In the genomic region with DNA sequence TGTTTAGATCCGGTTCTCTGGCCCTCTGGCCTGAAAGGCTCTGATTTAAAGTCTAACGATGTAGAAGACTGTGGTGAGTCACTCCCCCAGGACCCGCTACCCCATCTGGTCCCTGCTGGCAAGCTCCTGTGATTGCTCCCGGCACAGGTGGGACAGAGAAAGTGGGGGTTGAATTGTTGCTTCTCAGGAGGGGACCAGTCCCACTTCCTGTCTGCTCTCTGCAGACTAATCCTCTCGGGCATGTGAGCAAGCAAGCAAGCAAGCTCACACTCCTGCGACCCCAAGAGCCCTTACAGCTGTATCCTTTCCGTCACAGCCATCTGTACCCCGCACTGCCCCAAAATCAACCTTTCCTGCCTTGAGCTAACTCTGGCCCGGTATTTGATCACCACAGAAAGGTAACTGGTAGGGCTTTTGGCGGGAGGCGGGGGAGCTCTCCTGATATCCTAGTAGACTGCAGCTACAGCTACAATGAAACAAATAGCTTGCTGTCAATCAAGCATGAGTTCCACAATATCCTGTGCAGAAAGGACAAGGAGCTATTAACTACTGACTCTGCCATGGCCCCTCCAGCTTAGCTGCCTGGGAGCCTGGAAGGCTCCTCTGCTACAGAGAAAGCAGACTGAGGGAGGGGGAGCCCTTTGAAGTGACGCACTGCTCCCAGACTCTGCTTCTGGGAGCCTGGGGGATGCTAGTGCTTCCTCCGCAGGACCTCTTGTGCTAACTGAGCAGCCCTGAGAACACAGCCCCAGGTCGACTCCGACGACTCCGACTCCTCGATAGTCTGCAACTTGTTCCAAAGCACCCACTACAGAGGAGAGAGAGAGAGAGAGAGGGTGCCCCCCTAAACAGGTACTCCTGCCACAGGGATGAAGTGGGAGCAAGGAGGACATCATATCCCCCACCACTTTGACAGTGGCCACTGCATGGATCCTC, we compare ENCODE assay signal across 8 mouse cellular contexts.
DNase-seq lines count a peak whose midpoint lies in the region; ATAC-seq and TF ChIP-seq lines count a peak whose summit lies in the region.

No protein-coding gene starts in this region.

- no peak for TF ChIP-seq EP300 in heart, adult 2 months (IDR thresholded peaks at IDR 0.05; ENCODE audit: insufficient read depth, low read depth, low read length)

- intact Hi-C loops in heart, adult 2 months (cut with DNase I) = loop anchor here (2.0 kb wide), 1 partner anchor 19 kb away; no protein-coding TSS in a partner anchor

- TF ChIP-seq CTCF in heart, adult 2 months (IDR thresholded peaks at IDR 0.05) = no peak

- H3K4me1 ChIP-seq in heart, embryonic 11.5 days (ENCODE audit: control insufficient read depth, insufficient read depth, low read length) = peaks cover 64% of the 10 kb centered on the region
- peaks cover 11% of the 10 kb centered on the region for H3K4me1 ChIP-seq in heart, adult 2 months (ENCODE audit: control insufficient read depth, insufficient read depth, low read length)
- peaks cover 3 to 22% of the 10 kb centered on the region in 2 experiments; a peak in 2 of 4 replicates for H3K4me1 ChIP-seq in ES-E14 (ENCODE audit: control insufficient read depth in 2 of 2, insufficient read depth in 2 of 2, low read length in 2 of 2, poor library complexity in 1 of 2)
- H3K4me1 ChIP-seq in forebrain, embryonic 15.5 days = peaks cover 67% of the 10 kb centered on the region
- peaks cover 80% of the 10 kb centered on the region for H3K4me1 ChIP-seq in midbrain, embryonic 12.5 days

- no peak overlapping the region for H3K4me3 ChIP-seq in heart, embryonic 11.5 days (ENCODE audit: low read depth, low read length)
- H3K4me3 ChIP-seq in heart, adult 2 months = no peak overlapping the region
- peak overlapping the region in 1 of 2 experiments; percentile 27; a peak in 2 of 4 replicates for H3K4me3 ChIP-seq in ES-E14 (ENCODE audit: insufficient read depth in 1 of 2, low read depth in 1 of 2, low read length in 2 of 2, poor library complexity in 1 of 2, severe bottlenecking in 1 of 2)
- H3K4me3 ChIP-seq in forebrain, embryonic 15.5 days = no peak overlapping the region
- H3K4me3 ChIP-seq in midbrain, embryonic 12.5 days = no peak overlapping the region

- no peak for DNase-seq in heart, adult 2 months
- DNase-seq in ES-E14 (ENCODE audit: low read depth, low spot score) = no peak
- no peak for DNase-seq in right cerebral cortex, postnatal 25 days
- no peak for DNase-seq in frontal cortex, postnatal 14 days (ENCODE audit: low spot score in 2 of 2)

- no peak for TF ChIP-seq POLR2A in heart, adult 2 months (IDR thresholded peaks at IDR 0.05; ENCODE audit: insufficient read depth, low read depth, low read length)

- no peaks in the 10 kb centered on the region for H3K79me2 ChIP-seq in heart, adult 2 months (replicated peaks; ENCODE audit: control insufficient read depth, insufficient read depth, low read length)

- WGBS in heart, embryonic 11.5 days (ENCODE audit: insufficient replicate concordance) = 8% methylated on average over 18 of the region's 18 CpGs
- WGBS in heart, adult 2 months = 39% methylated on average over 18 of the region's 18 CpGs
- WGBS in forebrain, embryonic 15.5 days = 1% methylated on average over 18 of the region's 18 CpGs
- 1% methylated on average over 18 of the region's 18 CpGs for WGBS in midbrain, embryonic 12.5 days

- in situ Hi-C loops in ES-E14 (cut with MboI; ENCODE audit: low sequenced_read_pairs in 2 of 2, unreplicated experiment in 2 of 2) = no loop called here

- H3K4me2 ChIP-seq in heart, embryonic 11.5 days = peak overlapping the region; percentile 4
- peak overlapping the region; percentile 3; the same call in 1 of the 2 replicates for H3K4me2 ChIP-seq in forebrain, embryonic 15.5 days (replicated peaks)
- H3K4me2 ChIP-seq in midbrain, embryonic 12.5 days (replicated peaks) = peak overlapping the region; percentile 42

- H3K9ac ChIP-seq in heart, embryonic 11.5 days (ENCODE audit: low read depth, low read length) = peak overlapping the region; percentile 60
- H3K9ac ChIP-seq in heart, adult 2 months (ENCODE audit: low read depth, low read length) = no peak overlapping the region
- H3K9ac ChIP-seq in ES-E14 (ENCODE audit: insufficient read depth, low read depth, low read length, poor library complexity, severe bottlenecking) = no peak overlapping the region
- no peak overlapping the region; the same call in 1 of the 2 replicates for H3K9ac ChIP-seq in forebrain, embryonic 15.5 days (replicated peaks)
- H3K9ac ChIP-seq in midbrain, embryonic 12.5 days (replicated peaks) = peak overlapping the region; percentile 34; the same call in 1 of the 2 replicates

- H3K27ac ChIP-seq in heart, embryonic 11.5 days (ENCODE audit: low read depth, low read length) = peak overlapping the region; percentile 94
- H3K27ac ChIP-seq in heart, adult 2 months = no peak overlapping the region
- H3K27ac ChIP-seq in ES-E14 (ENCODE audit: insufficient read depth, low read depth, low read length, poor library complexity, severe bottlenecking) = peak overlapping the region; percentile 76
- peak overlapping the region; percentile 69 for H3K27ac ChIP-seq in forebrain, embryonic 15.5 days (replicated peaks)
- H3K27ac ChIP-seq in midbrain, embryonic 12.5 days (replicated peaks) = peak overlapping the region; percentile 87

- 0 out of 2 replicates have a peak, but pooled peaks cover 2% of the 10 kb centered on the region for H3K27me3 ChIP-seq in heart, embryonic 11.5 days (ENCODE audit: control insufficient read depth, insufficient read depth, low read length)
- no peaks in the 10 kb centered on the region for H3K27me3 ChIP-seq in heart, adult 2 months (ENCODE audit: control insufficient read depth, insufficient read depth, low read length)
- no peaks in the 10 kb centered on the region for H3K27me3 ChIP-seq in forebrain, embryonic 15.5 days
- peaks cover 47% of the 10 kb centered on the region for H3K27me3 ChIP-seq in midbrain, embryonic 12.5 days

- no peak for ATAC-seq in heart, embryonic 11.5 days (replicated peaks; ENCODE audit: insufficient number of reproducible peaks, low FRiP score, low TSS enrichment)
- peak; percentile 12; the same call in 1 of the 2 replicates for ATAC-seq in forebrain, embryonic 15.5 days (replicated peaks)
- ATAC-seq in midbrain, embryonic 12.5 days (ENCODE audit: low FRiP score, low read depth) = peak; percentile 57
- no peak for ATAC-seq in monocyte, adult 5-6 weeks (replicated peaks; ENCODE audit: insufficient number of reproducible peaks, low FRiP score, low TSS enrichment, poor library complexity, severe bottlenecking)

- no peaks in the 10 kb centered on the region for H3K36me3 ChIP-seq in heart, embryonic 11.5 days (ENCODE audit: control insufficient read depth, insufficient read depth, low read length)
- H3K36me3 ChIP-seq in heart, adult 2 months (ENCODE audit: control insufficient read depth, insufficient read depth, low read length) = no peaks in the 10 kb centered on the region
- H3K36me3 ChIP-seq in ES-E14 (ENCODE audit: control insufficient read depth, insufficient read depth, low read length, poor library complexity, severe bottlenecking) = no peaks in the 10 kb centered on the region
- no peaks in the 10 kb centered on the region for H3K36me3 ChIP-seq in forebrain, embryonic 15.5 days
- H3K36me3 ChIP-seq in midbrain, embryonic 12.5 days = no peaks in the 10 kb centered on the region

- H3K9me3 ChIP-seq in heart, embryonic 11.5 days (replicated peaks; ENCODE audit: control insufficient read depth, low read length) = no peaks in the 10 kb centered on the region
- no peaks in the 10 kb centered on the region for H3K9me3 ChIP-seq in ES-E14 (ENCODE audit: control insufficient read depth, insufficient read depth, low read depth, low read length)
- H3K9me3 ChIP-seq in forebrain, embryonic 15.5 days = no peaks in the 10 kb centered on the region
- no peaks in the 10 kb centered on the region for H3K9me3 ChIP-seq in midbrain, embryonic 12.5 days

TF ChIP-seq in ES-E14, 5 proteins besides CTCF, POLR2A, EP300 and RAD21:
- TF ChIP-seq HCFC1 (IDR thresholded peaks at IDR 0.05; ENCODE audit: borderline replicate concordance, insufficient read depth, low read length) (no peak), ZNF384 (IDR thresholded peaks at IDR 0.05; ENCODE audit: low read depth, low read length) (no peak), MAFK (IDR thresholded peaks at IDR 0.05; ENCODE audit: insufficient read depth, low read depth, low read length) (no peak), CHD2 (IDR thresholded peaks at IDR 0.05; ENCODE audit: low read depth, low read length) (no peak; the same call in 1 of the 2 replicates), ZC3H11A (IDR thresholded peaks at IDR 0.05; ENCODE audit: borderline replicate concordance, low read depth, low read length) (no peak)

Comparison
In these comparisons a context has a peak if more than half of its experiments do, and no peak if none do; other contexts are left out.
1. H3K9ac ChIP-seq: peak in heart, embryonic 11.5 days (single experiment) and midbrain, embryonic 12.5 days (single experiment); none in heart, adult 2 months (single experiment), ES-E14 (single experiment) and forebrain, embryonic 15.5 days (single experiment).
2. ATAC-seq: peak in forebrain, embryonic 15.5 days (single experiment) and midbrain, embryonic 12.5 days (single experiment); none in heart, embryonic 11.5 days (single experiment) and monocyte, adult 5-6 weeks (single experiment).
3. Peak in every context shown above with its lines, with median percentiles within 50 percentile points of each other: H3K4me2 ChIP-seq.